Mouse (Mus musculus) MEL (cell line): Measurements from ENCODE around the gene Map3k4. TPM values are rescaled to one million over a fixed set of nuclear protein-coding genes. Genes with fewer than 3 reads are reported as not detected.
A peak's percentile ranks its signal among the peaks of the same experiment; 100 is the strongest.

ENCODE experiments used
- DNase-seq: peaks from one replicate; pipeline ENCODE4 v3.0.0; 2011; ENCODE audit warnings: low read depth, low spot score
- H3K27ac ChIP-seq: 2 replicates; pipeline ENCODE4 v1.5.1; 2012; ENCODE audit warnings: low read depth, mild to moderate bottlenecking, control low read depth, low read length, moderate library complexity; ENCODE audit not compliant: control insufficient read depth
- H3K27me3 ChIP-seq, 2 experiments: fragments of 150-350 bp in 1 of 2; sonication (generic) in 1 of 2; 2 replicates each; pipeline ENCODE4 v1.6.1; 2012; ENCODE audit warnings: low read length in 2 of 2, mild to moderate bottlenecking in 2 of 2, improper control_type of control experiment in 1 of 2, moderate library complexity in 1 of 2; ENCODE audit not compliant: insufficient read depth in 2 of 2, control insufficient read depth in 1 of 2
- H3K36me3 ChIP-seq, 2 experiments: 2 replicates each; pipeline ENCODE4 v1.6.1; 2012 to 2014; ENCODE audit warnings: low read length in 2 of 2, improper control_type of control experiment in 1 of 2, inconsistent platforms in 1 of 2, mild to moderate bottlenecking in 1 of 2; ENCODE audit not compliant: insufficient read depth in 2 of 2, control insufficient read depth in 1 of 2
- H3K4me1 ChIP-seq, 2 experiments: fragments of 150-350 bp in 1 of 2; sonication (generic) in 1 of 2; 2 replicates each; pipeline ENCODE4 v1.6.1; 2012; ENCODE audit warnings: low read length in 2 of 2, improper control_type of control experiment in 1 of 2, mild to moderate bottlenecking in 1 of 2; ENCODE audit not compliant: insufficient read depth in 2 of 2, control insufficient read depth in 1 of 2
- H3K4me3 ChIP-seq, 2 experiments: fragments of 150-350 bp in 1 of 2; sonication (generic) in 1 of 2; 2 replicates each; pipeline ENCODE4 v1.5.1; 2012; ENCODE audit warnings: low read depth in 2 of 2, low read length in 2 of 2, mild to moderate bottlenecking in 2 of 2, moderate library complexity in 2 of 2, control low read depth in 1 of 2, improper control_type of control experiment in 1 of 2; ENCODE audit not compliant: control insufficient read depth in 1 of 2, insufficient read depth in 1 of 2
- H3K79me2 ChIP-seq: 2 replicates; pipeline ENCODE4 v1.6.1; 2012; ENCODE audit warnings: mild to moderate bottlenecking, low read length, moderate library complexity; ENCODE audit not compliant: control insufficient read depth, poor library complexity, insufficient read depth
- H3K9ac ChIP-seq: 2 replicates; pipeline ENCODE4 v1.6.1; 2012; ENCODE audit warnings: low read depth, mild to moderate bottlenecking, control low read depth, low read length, moderate library complexity; ENCODE audit not compliant: control insufficient read depth, poor library complexity, severe bottlenecking
- H3K9me3 ChIP-seq: fragments of 150-350 bp; sonication (generic); replicated peaks from 2 replicates; pipeline ENCODE4 v1.6.1; 2012; ENCODE audit warnings: mild to moderate bottlenecking, low read length, improper control_type of control experiment, moderate library complexity; ENCODE audit not compliant: insufficient read depth
- BHLHE40 ChIP-seq: IDR thresholded peaks from 2 replicates; pipeline ENCODE4 v1.6.1; 2012; ENCODE audit warnings: low read depth, mild to moderate bottlenecking, inconsistent platforms, low read length, improper control_type of control experiment, borderline replicate concordance
- CTCF ChIP-seq, 3 experiments: IDR thresholded peaks in 2 of 3; conservative IDR thresholded peaks in 1 of 3; 2 replicates each; pipeline ENCODE4 v1.5.1; 2011 to 2012; ENCODE audit warnings: low read length in 3 of 3, low read depth in 2 of 3, mild to moderate bottlenecking in 2 of 3, improper control_type of control experiment in 1 of 3, inconsistent platforms in 1 of 3, mixed read lengths in 1 of 3, moderate library complexity in 1 of 3; ENCODE audit not compliant: control insufficient read depth in 1 of 3, insufficient read depth in 1 of 3, poor library complexity in 1 of 3, severe bottlenecking in 1 of 3
- GATA1 ChIP-seq: IDR thresholded peaks from 2 replicates; pipeline ENCODE4 v1.6.1; 2011; ENCODE audit warnings: low read depth, low read length, improper control_type of control experiment
- KAT2A ChIP-seq: conservative IDR thresholded peaks from 2 replicates; pipeline ENCODE4 v1.6.1; 2012; ENCODE audit warnings: low read depth, low read length, improper control_type of control experiment, inconsistent platforms
- MAFK ChIP-seq: IDR thresholded peaks from 2 replicates; pipeline ENCODE4 v1.6.1; 2011; ENCODE audit warnings: low read depth, mild to moderate bottlenecking, low read length, improper control_type of control experiment, borderline replicate concordance
- MAX ChIP-seq: IDR thresholded peaks from 2 replicates; pipeline ENCODE4 v1.6.1; 2011; ENCODE audit warnings: low read length, improper control_type of control experiment
- MYB ChIP-seq: IDR thresholded peaks from 2 replicates; pipeline ENCODE4 v1.6.1; 2011; ENCODE audit warnings: mild to moderate bottlenecking, low read depth, low read length, improper control_type of control experiment
- POLR2A ChIP-seq, 2 experiments: IDR thresholded peaks; 2 replicates each; pipeline ENCODE4 v1.6.1; 2011 to 2012; ENCODE audit warnings: low read length in 2 of 2, mild to moderate bottlenecking in 2 of 2, control low read depth in 1 of 2, improper control_type of control experiment in 1 of 2, low read depth in 1 of 2, moderate library complexity in 1 of 2; ENCODE audit not compliant: control insufficient read depth in 1 of 2, insufficient read depth in 1 of 2, poor library complexity in 1 of 2
- POLR2AphosphoS5 ChIP-seq: IDR thresholded peaks from 2 replicates; pipeline ENCODE4 v1.6.1; 2012; ENCODE audit warnings: low read depth, borderline replicate concordance, mild to moderate bottlenecking, inconsistent platforms, low read length, moderate library complexity, mixed read lengths
- RAD21 ChIP-seq: IDR thresholded peaks from 2 replicates; pipeline ENCODE4 v1.6.1; 2011; ENCODE audit warnings: mild to moderate bottlenecking, low read depth, low read length, improper control_type of control experiment
- SIN3A ChIP-seq: IDR thresholded peaks from 2 replicates; pipeline ENCODE4 v1.6.1; 2012; ENCODE audit warnings: low read length, improper control_type of control experiment, inconsistent platforms
- SMC3 ChIP-seq: IDR thresholded peaks from 2 replicates; pipeline ENCODE4 v1.6.1; 2011; ENCODE audit warnings: low read depth, low read length, improper control_type of control experiment
- USF1 ChIP-seq: IDR thresholded peaks from 2 replicates; pipeline ENCODE4 v1.6.1; 2014; ENCODE audit warnings: low read depth, mild to moderate bottlenecking, inconsistent platforms, low read length, improper control_type of control experiment, moderate library complexity
- ZC3H11A ChIP-seq: IDR thresholded peaks from 2 replicates; pipeline ENCODE4 v1.6.1; 2012; ENCODE audit warnings: low read depth, mild to moderate bottlenecking, inconsistent platforms, low read length, improper control_type of control experiment
- polyA plus RNA-seq, 2 experiments: library from polyadenylated mRNA; stranded (reverse) in 1 of 2; unstranded in 1 of 2; fragments of >175 nt in 1 of 2; fragments of >200 nt in 1 of 2; gene quantifications; 2 replicates each; pipeline versions ENCODE4 v1.2.1 to v1.2.4; 2012; ENCODE audit warnings: low replicate concordance in 2 of 2, low read depth in 1 of 2; ENCODE audit not compliant: insufficient read length in 2 of 2, insufficient read depth in 1 of 2, missing spikeins in 1 of 2
- total RNA-seq: library from RNA; depleted of rRNA; stranded (reverse); fragments of 300-350 nt; gene quantifications from 2 replicates; pipeline ENCODE4 v1.2.3, GENCODE M21; 2012

Map3k4 gene
- total and polyA plus RNA-seq, 3 experiments: 18.0 to 20.4 TPM; not detected in 1

- Histone ChIP-seq H3K9me3 (no peaks in the 10 kb centered on the region), H3K36me3 (peaks cover 0 to 10% of the 10 kb centered on the region in 2 experiments; a peak in 2 of 4 replicates), H3K4me1 (peaks cover under 1 to 12% of the 10 kb centered on the region in 2 experiments), H3K9ac (no peak overlapping the region), H3K4me3 (no peak overlapping the region), H3K27ac (no peak overlapping the region), H3K27me3 (no peaks in the 10 kb centered on the region), H3K79me2 (no peaks in the 10 kb centered on the region)
- no peak for TF ChIP-seq MYB
- DNase-seq: no peak
Measured at GRCm38 (mm10) chr17:12211890-12212289, 106.7 kb downstream of the Map3k4 start.

GRCm38 (mm10) chr17:12210544-12211132, 108.0 kb downstream of the Map3k4 start:
- Histone ChIP-seq H3K79me2 (no peaks in the 10 kb centered on the region), H3K9me3 (no peaks in the 10 kb centered on the region), H3K9ac (no peak overlapping the region), H3K4me3 (no peak overlapping the region), H3K27ac (no peak overlapping the region), H3K4me1 (peaks cover 12 to 24% of the 10 kb centered on the region in 2 experiments), H3K27me3 (no peaks in the 10 kb centered on the region), H3K36me3 (peaks cover 0 to 22% of the 10 kb centered on the region in 2 experiments; a peak in 2 of 4 replicates)
- peak; percentile 83 for DNase-seq
- TF ChIP-seq ZC3H11A: peak; percentile 95
- TF ChIP-seq BHLHE40: peak; percentile 47; the same call in 1 of the 2 replicates
- TF ChIP-seq USF1: 0 out of 2 replicates have a peak, but pooled peaks have one; percentile 4
- peak; percentile 37; the same call in 1 of the 2 replicates for TF ChIP-seq MAX
- TF ChIP-seq GATA1: no peak
- TF ChIP-seq SMC3: peak; percentile 98
- no peak for TF ChIP-seq KAT2A
- TF ChIP-seq RAD21: peak; percentile 93
- no peak for TF ChIP-seq POLR2AphosphoS5
- peak; percentile 94 to 99 (median 95) for TF ChIP-seq CTCF (IDR thresholded peaks at IDR 0.05 in 2 of 3, conservative IDR thresholded peaks at IDR 0.05 in 1 of 3; ENCODE audit: control insufficient read depth in 1 of 3, insufficient read depth in 1 of 3, low read depth in 2 of 3, low read length in 3 of 3, poor library complexity in 1 of 3, severe bottlenecking in 1 of 3)

- peaks cover 12 to 29% of the 10 kb centered on the region in 2 experiments for H3K4me1 ChIP-seq
- peaks cover 0 to 23% of the 10 kb centered on the region in 2 experiments; a peak in 2 of 4 replicates for H3K36me3 ChIP-seq
- H3K9ac ChIP-seq: no peak overlapping the region
- no peaks in the 10 kb centered on the region for H3K79me2 ChIP-seq
- no peak overlapping the region for H3K4me3 ChIP-seq
- no peaks in the 10 kb centered on the region for H3K9me3 ChIP-seq
- TF ChIP-seq SIN3A (no peak), POLR2A (IDR thresholded peaks at IDR 0.05; ENCODE audit: control insufficient read depth in 1 of 2, insufficient read depth in 1 of 2, low read depth in 1 of 2, low read length in 2 of 2, poor library complexity in 1 of 2) (no peak), MAFK (no peak)
- no peaks in the 10 kb centered on the region for H3K27me3 ChIP-seq
- no peak overlapping the region for H3K27ac ChIP-seq
- no peak for DNase-seq
Measured at GRCm38 (mm10) chr17:12209481-12209880, 109.1 kb downstream of the Map3k4 start.
